Mouse (Mus musculus) erythroblast, adult 5-6 weeks (primary cell): ENCODE data around the gene Pnrc1. TPM values are rescaled to one million over a fixed set of nuclear protein-coding genes. Genes with fewer than 3 reads are reported as not detected.
A peak's percentile ranks its signal among the peaks of the same experiment; 100 is the strongest.

Experiments used
- ATAC-seq: replicated peaks from 2 replicates; pipeline ENCODE4 v1.8.0; 2016; ENCODE audit warnings: moderate number of reproducible peaks, mild to moderate bottlenecking, moderate TSS enrichment, inconsistent platforms; ENCODE audit not compliant: poor library complexity, low FRiP score, severe bottlenecking
- total RNA-seq, 2 experiments: library from RNA; stranded (forward) in 1 of 2; stranded (reverse) in 1 of 2; fragments of 150-400 nt in 1 of 2; fragments of 200-764, 138-1000 nt in 1 of 2; gene quantifications; 2 replicates each; pipeline versions ENCODE4 v1.2.3 to v1.2.4; 2015 to 2017; ENCODE audit warnings: low replicate concordance in 2 of 2

The Pnrc1 gene
- total RNA-seq, 2 experiments from 2014 or later = 244 TPM

DNA sequence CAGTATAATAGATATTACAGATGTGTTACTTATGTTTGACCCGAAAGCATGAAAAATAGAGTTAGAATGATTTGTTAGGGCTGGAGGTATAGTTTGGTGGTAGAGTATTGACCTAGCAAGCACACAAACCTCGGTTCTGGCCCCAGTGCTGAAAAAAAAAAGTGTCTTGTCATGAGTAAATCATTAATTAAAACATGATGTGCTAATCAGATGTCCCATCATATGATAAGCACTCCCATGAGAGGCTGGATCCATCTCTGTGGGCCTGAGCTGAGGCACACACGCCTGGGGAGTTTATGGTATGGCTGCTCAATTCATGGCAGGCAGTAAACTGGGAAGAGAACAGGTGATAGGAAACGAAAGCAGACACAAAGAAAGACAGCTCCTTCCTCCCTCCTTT lies 60.3 kb downstream of the Pnrc1 start:
- no peak for ATAC-seq

DNA sequence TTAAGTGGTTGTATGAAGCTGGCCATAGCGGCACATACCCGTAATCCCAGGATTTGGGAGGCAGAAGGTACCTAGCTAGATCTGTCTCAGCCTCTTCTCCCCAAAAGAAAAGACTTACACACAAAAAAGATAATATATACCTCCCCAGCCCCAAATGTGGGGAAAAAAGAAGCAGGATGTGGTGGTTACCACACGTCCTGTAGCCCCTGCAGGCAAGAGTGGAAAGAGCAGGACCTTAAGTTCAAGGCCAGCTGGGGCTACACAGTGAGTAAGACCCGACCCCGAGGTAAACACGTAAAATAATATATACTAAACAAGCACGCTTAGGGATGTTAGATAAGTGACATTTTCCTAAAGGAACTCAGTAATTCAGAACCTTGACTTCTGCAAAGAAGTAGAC lies 62.8 kb downstream of the Pnrc1 start:
- no peak for ATAC-seq

DNA sequence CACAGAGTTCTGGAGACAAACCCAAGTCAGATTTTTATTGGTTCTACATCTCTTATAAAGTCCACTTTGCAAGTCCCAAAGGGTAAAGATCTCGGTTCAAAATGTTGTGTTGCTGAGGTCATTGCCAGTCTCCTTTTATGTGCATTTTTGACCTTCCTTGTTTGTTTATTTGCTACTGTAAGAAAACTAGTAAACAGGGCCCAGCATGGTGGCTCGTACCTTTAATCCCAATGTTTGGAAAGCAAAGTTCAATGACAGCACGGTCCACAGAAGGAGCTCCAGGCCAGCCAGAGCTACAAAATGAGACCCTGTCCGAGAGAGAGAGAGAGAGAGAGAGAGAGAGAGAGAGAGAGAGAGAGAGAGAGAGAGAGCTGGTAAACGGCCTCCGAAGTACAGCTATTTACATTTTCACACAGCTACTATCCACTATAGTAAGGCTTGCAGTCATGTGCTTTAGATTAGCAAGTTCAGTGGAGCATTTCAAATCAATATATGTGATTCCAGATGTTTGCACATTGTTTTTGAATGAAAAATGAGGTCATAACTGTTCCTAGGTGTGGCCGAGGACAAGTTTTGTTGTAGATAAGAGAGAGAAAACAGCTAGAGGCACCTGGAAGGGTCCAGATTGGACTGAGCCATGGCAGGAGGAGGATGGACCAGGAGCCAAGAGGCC lies 65.8 kb downstream of the Pnrc1 start:
- ATAC-seq = no peak

- ATAC-seq = no peak
Observed at GRCm38 (mm10) chr4:33221847-33222246, 68.1 kb downstream of the Pnrc1 start.

- ATAC-seq = no peak
Observed at GRCm38 (mm10) chr4:33208881-33209841, 80.8 kb downstream of the Pnrc1 start, which contains the start of gene Srsf12. Gene Srsf12, plus strand, starts transcription at chr4:33208991.

DNA sequence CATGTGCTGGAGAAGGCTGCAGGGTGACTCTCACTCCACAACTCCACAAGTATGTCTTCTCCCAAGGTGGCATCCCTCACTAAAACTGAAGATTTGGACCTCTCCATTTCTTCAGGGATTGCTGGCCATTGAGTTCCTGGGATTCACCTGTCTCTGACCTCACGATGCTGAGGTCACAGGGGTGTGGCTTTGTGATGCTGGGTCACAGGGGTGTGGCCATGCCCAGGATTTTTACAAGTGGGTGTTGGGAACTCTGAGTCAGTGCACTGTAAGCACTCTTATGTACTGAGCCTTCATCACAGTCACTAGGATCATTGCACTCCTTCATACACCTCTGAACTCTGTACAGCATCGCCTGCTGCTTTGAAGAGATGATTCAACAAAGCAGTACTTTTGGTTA lies 82.4 kb downstream of the Pnrc1 start:
- no peak for ATAC-seq

- peak; percentile 79 for ATAC-seq
Observed at GRCm38 (mm10) chr4:33204682-33205081, 85.3 kb downstream of the Pnrc1 start.

DNA sequence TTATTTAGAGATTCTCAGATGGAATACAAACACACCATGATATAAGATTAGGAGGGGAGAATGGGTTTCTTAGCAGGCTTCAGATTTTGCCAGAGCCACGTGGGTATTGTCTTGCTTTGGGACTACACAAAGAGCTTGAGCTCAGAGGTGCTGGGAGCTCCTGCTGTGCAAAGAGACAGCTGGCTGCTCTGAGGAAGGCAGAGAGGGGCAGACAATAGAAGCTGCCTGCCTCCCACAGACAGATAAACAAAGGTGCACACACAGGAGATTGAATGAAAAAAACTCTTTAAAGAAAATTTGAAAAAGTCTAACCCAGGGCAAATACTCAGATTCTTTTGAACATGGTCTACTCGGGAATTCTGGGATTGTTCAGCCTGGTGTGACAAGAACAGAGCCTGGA lies 91.8 kb downstream of the Pnrc1 start:
- no peak for ATAC-seq

Other genes with a start within 250 kb of the Pnrc1 start
- not detected in 2 replicates for gene Gabrr2, start 227.2 kb downstream of the Pnrc1 start, total RNA-seq (2015; ENCODE audit: low replicate concordance)
- 1.5 TPM in 1 of 2 replicates, not detected in the other for gene Gabrr2, start 227.2 kb downstream of the Pnrc1 start, total RNA-seq (2017; ENCODE audit: low replicate concordance)
- gene Gabrr1, start 157.6 kb downstream of the Pnrc1 start, total RNA-seq (2015; ENCODE audit: low replicate concordance) = not detected in 2 replicates
- gene Gabrr1, start 157.6 kb downstream of the Pnrc1 start, total RNA-seq (2017; ENCODE audit: low replicate concordance) = not detected in 2 replicates
- not detected in 2 replicates for gene Pm20d2, start 100.4 kb downstream of the Pnrc1 start, total RNA-seq (2015; ENCODE audit: low replicate concordance)
- 0.28 TPM in 1 of 2 replicates, not detected in the other for gene Pm20d2, start 100.4 kb downstream of the Pnrc1 start, total RNA-seq (2017; ENCODE audit: low replicate concordance)
- gene Srsf12, start 81.2 kb downstream of the Pnrc1 start, total RNA-seq (2015; ENCODE audit: low replicate concordance) = not detected in 2 replicates
- 0.09 and 0.14 TPM in 2 replicates for gene Srsf12, start 81.2 kb downstream of the Pnrc1 start, total RNA-seq (2017; ENCODE audit: low replicate concordance)
- gene Rngtt, start 20.1 kb upstream of the Pnrc1 start, total RNA-seq (2015; ENCODE audit: low replicate concordance) = 55.8 and 61.3 TPM in 2 replicates
- 109 and 206 TPM in 2 replicates for gene Rngtt, start 20.1 kb upstream of the Pnrc1 start, total RNA-seq (2017; ENCODE audit: low replicate concordance)